Mouse (Mus musculus) right cerebral cortex, postnatal 14 days (tissue): ENCODE data around the gene Olfr794.

Source experiments
- DNase-seq: peaks from one replicate; pipeline ENCODE4 v3.0.0; 2022

The Olfr794 gene

DNA sequence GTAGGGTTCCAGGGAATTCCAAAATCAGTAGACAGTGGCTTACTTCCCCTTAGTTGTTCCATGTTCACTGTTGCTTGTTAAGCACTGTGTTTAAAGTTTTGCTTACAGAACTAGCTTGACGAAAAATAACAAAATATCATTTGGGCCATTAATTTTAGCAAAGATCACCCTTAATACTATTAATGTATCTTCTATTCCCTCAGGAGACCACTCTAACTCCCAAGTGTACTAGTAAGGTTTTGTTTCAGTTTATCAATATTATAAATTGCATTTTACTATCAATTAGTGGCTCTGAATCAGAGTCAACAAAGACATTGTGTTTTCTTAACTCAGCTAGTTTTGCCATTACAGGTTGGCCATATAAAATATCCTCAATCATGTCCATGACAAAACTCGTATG lies at the start of gene Olfr794:
Gene Olfr794, plus strand, starts transcription at position 301 of the 400 bp plus-strand sequence.
- DNase-seq: no peak

DNA sequence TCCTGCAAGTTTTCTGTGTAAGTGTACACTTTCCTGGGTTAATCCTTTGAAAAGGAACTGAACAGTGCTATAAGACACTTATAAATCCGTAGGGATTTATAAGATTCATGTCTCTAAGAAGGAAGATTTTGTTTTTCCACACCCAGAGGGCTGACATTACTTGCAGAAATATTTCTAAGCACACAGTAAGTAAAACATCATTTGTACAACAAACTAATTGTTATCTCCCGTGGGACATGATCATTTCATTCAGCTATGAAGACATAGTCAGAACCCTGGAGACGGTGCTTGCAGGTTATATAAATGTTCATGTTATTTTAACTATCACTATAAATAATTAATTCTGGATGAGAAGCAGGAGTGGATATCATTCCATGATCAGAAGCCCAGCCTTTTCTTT lies 46.0 kb upstream of the Olfr794 start, which contains the start of gene Olfr791:
Gene Olfr791, plus strand, starts transcription at position 301 of the 400 bp plus-strand sequence.
- no peak for DNase-seq

DNA sequence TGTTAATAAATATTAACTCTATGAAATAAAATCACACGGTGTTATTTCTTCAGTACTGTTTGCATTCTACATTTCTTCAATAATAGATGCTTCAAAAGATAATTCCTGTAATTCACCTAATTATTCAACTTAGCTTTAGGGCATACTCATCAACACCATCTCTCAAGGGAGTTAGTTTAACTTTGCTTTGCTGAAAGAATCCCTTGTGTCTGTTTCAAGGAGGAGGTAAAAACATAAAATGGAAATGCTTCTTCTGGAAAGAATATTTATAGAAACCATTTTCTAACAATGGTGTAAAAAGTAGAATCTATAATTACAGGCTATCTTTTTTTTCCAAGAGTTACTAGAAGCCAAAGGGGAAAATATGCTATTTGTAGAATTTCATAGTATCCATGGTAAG lies 28.6 kb upstream of the Olfr794 start, which contains the start of gene Olfr792:
Gene Olfr792, plus strand, starts transcription at position 301 of the 400 bp plus-strand sequence.
- DNase-seq: no peak

DNA sequence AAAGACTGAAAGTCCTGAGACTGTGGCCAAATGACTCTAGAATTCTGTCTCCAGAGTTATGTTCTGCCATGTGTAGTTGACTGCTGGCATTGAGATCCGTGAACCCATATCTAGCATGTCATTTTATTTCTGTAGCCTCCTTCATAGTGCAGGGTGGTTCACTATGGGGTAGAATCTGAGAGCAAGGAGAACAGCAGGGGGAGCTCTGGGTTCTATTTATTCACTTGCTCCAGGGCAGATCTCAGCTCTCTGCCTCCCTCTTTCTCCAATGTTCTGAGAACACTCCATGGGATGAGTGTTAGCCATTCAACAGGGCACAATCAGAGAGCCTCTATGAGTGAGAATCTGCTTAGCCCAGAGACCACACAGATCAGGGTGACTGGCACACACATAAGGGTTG lies 18.1 kb upstream of the Olfr794 start:
- peak; percentile 7 for DNase-seq

DNA sequence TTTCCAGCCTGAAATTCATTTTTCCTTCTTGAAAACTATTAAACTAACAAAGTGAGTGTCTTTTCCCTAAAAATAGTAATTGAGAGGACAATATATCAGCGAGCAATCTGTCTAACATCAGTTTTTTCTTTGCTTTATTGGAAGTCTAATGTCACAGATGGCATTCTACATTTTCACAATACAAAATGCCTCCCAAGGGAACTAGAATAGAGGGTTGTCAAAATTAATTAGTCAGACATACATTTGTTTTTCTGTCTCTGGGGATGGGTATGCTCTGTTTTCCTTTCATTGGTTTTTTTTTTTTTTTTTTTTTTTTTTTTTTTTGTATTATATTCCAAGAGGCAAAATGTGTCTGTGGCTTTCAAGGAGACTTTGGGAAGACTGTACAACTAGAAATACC lies 9.6 kb downstream of the Olfr794 start:
- no peak for DNase-seq

DNA sequence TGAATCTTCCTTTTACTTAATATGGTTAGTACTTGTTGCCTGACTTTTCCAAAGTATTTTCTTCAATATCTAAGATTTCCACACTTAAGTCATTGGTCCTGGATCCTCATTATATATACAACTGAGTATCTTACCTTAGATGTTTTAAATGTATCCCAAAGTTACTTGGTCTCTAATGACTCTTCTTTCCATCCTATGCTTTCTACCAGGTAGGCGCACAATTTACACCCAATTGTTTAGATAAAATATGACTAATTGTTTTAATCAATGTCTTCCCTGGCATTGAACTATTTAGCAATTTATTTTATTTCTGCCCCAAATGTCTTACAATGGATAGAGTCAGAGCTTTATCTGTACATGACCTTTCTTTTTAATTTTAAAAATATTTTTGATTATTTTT lies 45.0 kb downstream of the Olfr794 start, which contains the start of gene Olfr796:
Gene Olfr796, minus strand, starts transcription at position 101 of the 400 bp plus-strand sequence.
- no peak for DNase-seq

DNA sequence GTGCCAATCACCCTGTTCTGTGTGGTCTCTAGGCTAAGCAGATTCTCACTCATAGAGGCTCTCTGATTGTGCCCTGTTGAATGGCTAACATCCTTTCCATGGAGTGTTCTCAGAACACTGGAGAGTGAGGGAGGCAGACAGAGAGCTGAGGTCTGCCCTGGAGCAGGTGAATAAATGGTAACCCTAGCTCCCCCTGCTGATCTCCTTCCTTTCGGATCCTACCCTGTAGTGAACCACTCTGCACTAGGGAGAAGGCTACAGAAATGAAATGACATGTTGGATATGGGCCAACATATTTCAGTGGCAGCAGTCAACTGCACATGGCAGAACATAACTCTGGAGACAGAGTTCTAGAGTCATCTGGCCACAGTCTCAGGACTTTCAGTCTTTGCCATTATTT lies 54.3 kb downstream of the Olfr794 start:
- DNase-seq: no peak
